Mouse (Mus musculus) CH12.LX (cell line): ENCODE results near the gene Actl11.

Experiments
- CTCF ChIP-seq, 2 experiments: IDR thresholded peaks in 1 of 2; conservative IDR thresholded peaks in 1 of 2; 2 replicates each; pipeline ENCODE4 v1.5.1; 2011 to 2012; ENCODE audit warnings: low read depth in 2 of 2, low read length in 2 of 2, improper control_type of control experiment in 1 of 2, inconsistent platforms in 1 of 2, mild to moderate bottlenecking in 1 of 2, moderate library complexity in 1 of 2
- EP300 ChIP-seq: IDR thresholded peaks from 2 replicates; pipeline ENCODE4 v1.6.1; 2011; ENCODE audit warnings: low read length, improper control_type of control experiment
- JUND ChIP-seq: conservative IDR thresholded peaks from 2 replicates; pipeline ENCODE4 v1.6.1; 2011; ENCODE audit warnings: low read depth, low read length, improper control_type of control experiment
- KAT2A ChIP-seq: IDR thresholded peaks from 2 replicates; pipeline ENCODE4 v1.6.1; 2012; ENCODE audit warnings: low read length, improper control_type of control experiment, inconsistent platforms; ENCODE audit not compliant: insufficient replicate concordance
- MAFK ChIP-seq: IDR thresholded peaks from 2 replicates; pipeline ENCODE4 v1.6.1; 2011; ENCODE audit warnings: low read length, improper control_type of control experiment; ENCODE audit not compliant: insufficient replicate concordance
- NELFE ChIP-seq: IDR thresholded peaks from 2 replicates; pipeline ENCODE4 v1.6.1; 2011; ENCODE audit warnings: low read depth, low read length, improper control_type of control experiment

GRCm38 (mm10) chr9:107968531-107968930 lies 40.3 kb downstream of the Actl11 start:
- TF ChIP-seq KAT2A (no peak), NELFE (no peak), JUND (no peak), MAFK (no peak), EP300 (no peak), CTCF (conservative IDR thresholded peaks at IDR 0.05 in 1 of 2, IDR thresholded peaks at IDR 0.05 in 1 of 2; ENCODE audit: low read depth in 2 of 2, low read length in 2 of 2) (no peak)
